Mouse (Mus musculus): Measurements from ENCODE around the gene Mertk.
"Not testable (repeated sequence)": the region's sequence is repeated elsewhere in the genome, so short reads cannot be mapped to it uniquely, and the experiment has no call there.

Gene Mertk

GRCm38 (mm10) chr2:128698693-128699181 lies at the start of gene Mertk:
Mertk (plus strand) TSS chr2:128698956.
- peak; percentile 94 for DNase-seq (ENCODE audit: low spot score)

GRCm38 (mm10) chr2:128680661-128681060 lies 18.1 kb upstream of the Mertk start:
- DNase-seq (ENCODE audit: low spot score): no peak

GRCm38 (mm10) chr2:128686921-128687557 lies 11.7 kb upstream of the Mertk start, which contains the start of gene Anapc1:
Anapc1 (minus strand) TSS chr2:128687391.
- DNase-seq (ENCODE audit: low spot score): peak; percentile 80

GRCm38 (mm10) chr2:128687558-128688120 lies 11.1 kb upstream of the Mertk start:
- no peak for DNase-seq (ENCODE audit: low spot score)

GRCm38 (mm10) chr2:128692336-128692735 lies 6.4 kb upstream of the Mertk start:
- no peak for DNase-seq (ENCODE audit: low spot score)

- no peak for DNase-seq (ENCODE audit: low spot score)
Measured at GRCm38 (mm10) chr2:128692771-128693170, 6.0 kb upstream of the Mertk start.

- no peak for DNase-seq (ENCODE audit: low spot score)
Measured at GRCm38 (mm10) chr2:128693236-128693635, 5.5 kb upstream of the Mertk start.

GRCm38 (mm10) chr2:128693828-128694227 lies 4.9 kb upstream of the Mertk start:
- DNase-seq (ENCODE audit: low spot score): not testable (repeated sequence)

GRCm38 (mm10) chr2:128694548-128694947 lies 4.2 kb upstream of the Mertk start:
- no peak for DNase-seq (ENCODE audit: low spot score)

GRCm38 (mm10) chr2:128696426-128696825 lies 2.3 kb upstream of the Mertk start:
- DNase-seq (ENCODE audit: low spot score): no peak

- no peak for DNase-seq (ENCODE audit: low spot score)
Measured at GRCm38 (mm10) chr2:128697047-128697446, 1.7 kb upstream of the Mertk start.

- no peak for DNase-seq (ENCODE audit: low spot score)
Measured at GRCm38 (mm10) chr2:128697566-128697965, 1.2 kb upstream of the Mertk start.

- peak; percentile 85 for DNase-seq (ENCODE audit: low spot score)
Measured at GRCm38 (mm10) chr2:128698140-128698692, 540 bp upstream of the Mertk start.

GRCm38 (mm10) chr2:128699201-128699885 lies 587 bp downstream of the Mertk start:
- peak; percentile 29 for DNase-seq (ENCODE audit: low spot score)

- no peak for DNase-seq (ENCODE audit: low spot score)
Measured at GRCm38 (mm10) chr2:128704474-128704873, 5.7 kb downstream of the Mertk start.

GRCm38 (mm10) chr2:128709264-128709663 lies 10.5 kb downstream of the Mertk start:
- no peak for DNase-seq (ENCODE audit: low spot score)

GRCm38 (mm10) chr2:128710609-128711008 lies 11.9 kb downstream of the Mertk start:
- no peak for DNase-seq (ENCODE audit: low spot score)

GRCm38 (mm10) chr2:128712940-128713339 lies 14.2 kb downstream of the Mertk start:
- no peak for DNase-seq (ENCODE audit: low spot score)

GRCm38 (mm10) chr2:128713548-128714003 lies 14.8 kb downstream of the Mertk start:
- peak; percentile 20 for DNase-seq (ENCODE audit: low spot score)

- no peak for DNase-seq (ENCODE audit: low spot score)
Measured at GRCm38 (mm10) chr2:128714724-128715241, 16.0 kb downstream of the Mertk start.

GRCm38 (mm10) chr2:128715979-128716378 lies 17.2 kb downstream of the Mertk start:
- no peak for DNase-seq (ENCODE audit: low spot score)

GRCm38 (mm10) chr2:128719380-128719779 lies 20.6 kb downstream of the Mertk start:
- no peak for DNase-seq (ENCODE audit: low spot score)
